Mouse (Mus musculus) heart, embryonic 11.5 days (tissue): ENCODE measurements around the gene Ankrd24. TPM values are rescaled to one million over a fixed set of nuclear protein-coding genes. Genes with fewer than 3 reads are reported as not detected.

Experiments
- ATAC-seq: fragments of 200-750 bp; cut with Nextera tagmentation; replicated peaks from 2 replicates; pipeline ENCODE4 v1.8.0; 2017; ENCODE audit warnings: moderate library complexity; ENCODE audit not compliant: insufficient number of reproducible peaks, low FRiP score, low TSS enrichment
- H3K27ac ChIP-seq: fragments of 300-500 bp; sonication (generic); 2 replicates; pipeline ENCODE4 v1.5.1; 2014; ENCODE audit warnings: mild to moderate bottlenecking, low read depth, low read length
- H3K27me3 ChIP-seq: fragments of 300-500 bp; sonication (generic); 2 replicates; pipeline ENCODE4 v1.6.1; 2014; ENCODE audit warnings: mild to moderate bottlenecking, low read length, mixed read lengths; ENCODE audit not compliant: control insufficient read depth, insufficient read depth
- H3K36me3 ChIP-seq: fragments of 300-500 bp; sonication (generic); 2 replicates; pipeline ENCODE4 v1.6.1; 2014; ENCODE audit warnings: mild to moderate bottlenecking, low read length, moderate library complexity, mixed read lengths; ENCODE audit not compliant: control insufficient read depth, insufficient read depth
- H3K4me1 ChIP-seq: fragments of 300-500 bp; sonication (generic); 2 replicates; pipeline ENCODE4 v1.6.1; 2014; ENCODE audit warnings: low read length; ENCODE audit not compliant: control insufficient read depth, insufficient read depth
- H3K4me2 ChIP-seq: fragments of 300-500 bp; sonication (generic); 2 replicates; pipeline ENCODE4 v1.6.1; 2014; ENCODE audit warnings: mild to moderate bottlenecking, moderate library complexity
- H3K4me3 ChIP-seq: fragments of 300-500 bp; sonication (generic); 2 replicates; pipeline ENCODE4 v1.5.1; 2014; ENCODE audit warnings: low read depth, low read length
- H3K9ac ChIP-seq: fragments of 300-500 bp; sonication (generic); 2 replicates; pipeline ENCODE4 v1.6.1; 2014; ENCODE audit warnings: mild to moderate bottlenecking, low read depth, low read length, moderate library complexity
- H3K9me3 ChIP-seq: fragments of 300-500 bp; sonication (generic); replicated peaks from 2 replicates; pipeline ENCODE4 v1.6.1; 2016; ENCODE audit warnings: low read length; ENCODE audit not compliant: control insufficient read depth
- WGBS: fragments of 180-500 bp; shearing (Covaris S2); extraction: QIAGEN DNeasy Blood & Tissue Kit; methylation state at CpG from one replicate; pipeline ENCODE4 v1.1.7; 2014; ENCODE audit not compliant: insufficient replicate concordance; 5-methylcytosine and 5-hydroxymethylcytosine counted together
- polyA plus RNA-seq: library from polyadenylated mRNA; unstranded; fragments of >200 nt; fragmentation: Nextera tagmentation; extraction: Ambion mirVana; gene quantifications from 2 replicates; pipeline ENCODE4 v1.2.1, GENCODE M21; 2014

The Ankrd24 gene
- polyA plus RNA-seq, 1 experiment from 2014 or later: 7.2 TPM

- no peak for ATAC-seq
- H3K9me3 ChIP-seq: no peaks in the 10 kb centered on the region
- peaks cover 34% of the 10 kb centered on the region for H3K4me1 ChIP-seq
- H3K27ac ChIP-seq: no peak overlapping the region
- no peaks in the 10 kb centered on the region for H3K27me3 ChIP-seq
- H3K36me3 ChIP-seq: no peaks in the 10 kb centered on the region
- peak overlapping the region; percentile 63 for H3K4me2 ChIP-seq
- H3K9ac ChIP-seq: peak overlapping the region; percentile 44; the same call in 1 of the 2 replicates
- H3K4me3 ChIP-seq: peak overlapping the region; percentile 25
- 25% methylated on average over 7 of the region's 7 CpGs for WGBS
Observed at GRCm38 (mm10) chr10:81601396-81601905, 26.9 kb upstream of the Ankrd24 start.

DNA sequence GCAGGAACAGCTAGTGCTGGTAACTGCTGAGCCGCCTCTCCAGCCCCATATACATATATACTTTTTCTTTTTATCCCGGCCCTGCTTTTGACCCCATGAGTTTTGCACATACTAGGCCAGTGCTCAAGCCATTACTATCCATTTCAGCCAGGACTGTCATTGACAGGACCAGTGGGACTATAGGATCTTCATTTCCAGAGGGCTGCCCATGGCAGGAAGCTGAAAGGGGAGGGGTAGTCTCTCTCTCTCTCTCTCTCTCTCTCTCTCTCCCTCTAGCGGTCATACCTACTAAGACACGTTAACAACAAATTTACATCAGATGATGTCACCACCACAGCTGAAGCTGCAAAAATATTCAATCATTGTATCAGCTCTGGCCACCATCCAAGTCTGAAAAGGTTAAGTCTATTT lies 25.6 kb upstream of the Ankrd24 start:
- H3K4me2 ChIP-seq: no peak overlapping the region
- no peak overlapping the region for H3K4me3 ChIP-seq
- no peak for ATAC-seq
- H3K9ac ChIP-seq: no peak overlapping the region
- H3K9me3 ChIP-seq: no peaks in the 10 kb centered on the region
- no peaks in the 10 kb centered on the region for H3K36me3 ChIP-seq
- WGBS: 18% methylated on average over 4 of the region's 4 CpGs
- H3K4me1 ChIP-seq: peaks cover 21% of the 10 kb centered on the region
- H3K27me3 ChIP-seq: no peaks in the 10 kb centered on the region
- H3K27ac ChIP-seq: no peak overlapping the region

- Histone ChIP-seq H3K27me3 (no peaks in the 10 kb centered on the region), H3K9ac (peak overlapping the region; percentile 56; the same call in 1 of the 2 replicates), H3K4me2 (peak overlapping the region; percentile 64), H3K36me3 (no peaks in the 10 kb centered on the region), H3K27ac (no peak overlapping the region), H3K9me3 (no peaks in the 10 kb centered on the region), H3K4me1 (peaks cover 20% of the 10 kb centered on the region), H3K4me3 (no peak overlapping the region)
- WGBS: 73% methylated on average over 12 of the region's 12 CpGs
- no peak for ATAC-seq
Observed at GRCm38 (mm10) chr10:81604019-81604967, 24.0 kb upstream of the Ankrd24 start.

DNA sequence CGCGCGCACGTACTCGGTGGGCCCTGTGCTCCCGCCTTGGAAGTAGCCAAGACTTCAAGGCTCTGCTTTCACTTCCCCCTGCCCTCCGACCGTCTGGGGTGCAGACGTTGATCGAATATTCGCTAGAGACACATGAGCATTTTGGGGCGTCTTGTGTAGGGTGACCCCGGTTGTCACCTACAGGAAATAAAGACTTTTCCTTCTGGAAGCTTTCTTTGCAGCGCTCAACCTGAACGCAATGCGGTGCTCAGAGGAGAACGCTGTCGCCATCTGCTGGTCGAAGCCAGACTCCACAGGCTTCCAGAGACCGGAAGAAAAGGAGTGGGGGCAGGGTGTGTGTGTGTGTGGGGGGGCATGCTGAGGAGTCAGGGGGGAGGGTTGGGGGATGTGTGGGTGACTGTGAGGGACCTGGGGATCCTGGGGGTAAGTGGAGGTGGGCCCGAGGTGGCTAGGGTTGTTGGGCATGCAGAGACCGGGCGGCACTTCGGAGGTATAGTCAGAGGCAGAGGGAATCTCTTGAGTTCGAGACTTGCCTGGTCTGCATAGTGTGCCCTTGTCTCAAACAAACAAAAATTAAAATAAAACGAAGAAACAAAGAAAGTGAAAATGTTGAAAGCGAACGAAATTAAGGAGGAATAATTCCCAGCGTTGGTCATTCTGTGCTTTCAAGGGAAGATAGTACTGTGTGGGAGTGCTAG lies 23.2 kb upstream of the Ankrd24 start:
- peak overlapping the region; percentile 70 for H3K27ac ChIP-seq
- H3K36me3 ChIP-seq: no peaks in the 10 kb centered on the region
- 18% methylated on average over 29 of the region's 29 CpGs for WGBS
- H3K9me3 ChIP-seq: no peaks in the 10 kb centered on the region
- peak overlapping the region; percentile 44 for H3K4me3 ChIP-seq
- peaks cover 15% of the 10 kb centered on the region for H3K4me1 ChIP-seq
- H3K4me2 ChIP-seq: peak overlapping the region; percentile 64
- H3K27me3 ChIP-seq: no peaks in the 10 kb centered on the region
- ATAC-seq: 0 out of 2 replicates have a peak, but pooled peaks have one; percentile 17
- H3K9ac ChIP-seq: peak overlapping the region; percentile 63

- 4% methylated on average over 14 of the region's 14 CpGs for WGBS
- peaks cover 14% of the 10 kb centered on the region for H3K4me1 ChIP-seq
- peak overlapping the region; percentile 63 for H3K9ac ChIP-seq
- ATAC-seq: no peak
- no peaks in the 10 kb centered on the region for H3K9me3 ChIP-seq
- peak overlapping the region; percentile 70 for H3K27ac ChIP-seq
- peak overlapping the region; percentile 64 for H3K4me2 ChIP-seq
- peak overlapping the region; percentile 44 for H3K4me3 ChIP-seq
- no peaks in the 10 kb centered on the region for H3K27me3 ChIP-seq
- H3K36me3 ChIP-seq: no peaks in the 10 kb centered on the region
Observed at GRCm38 (mm10) chr10:81605666-81605973, 22.7 kb upstream of the Ankrd24 start.

DNA sequence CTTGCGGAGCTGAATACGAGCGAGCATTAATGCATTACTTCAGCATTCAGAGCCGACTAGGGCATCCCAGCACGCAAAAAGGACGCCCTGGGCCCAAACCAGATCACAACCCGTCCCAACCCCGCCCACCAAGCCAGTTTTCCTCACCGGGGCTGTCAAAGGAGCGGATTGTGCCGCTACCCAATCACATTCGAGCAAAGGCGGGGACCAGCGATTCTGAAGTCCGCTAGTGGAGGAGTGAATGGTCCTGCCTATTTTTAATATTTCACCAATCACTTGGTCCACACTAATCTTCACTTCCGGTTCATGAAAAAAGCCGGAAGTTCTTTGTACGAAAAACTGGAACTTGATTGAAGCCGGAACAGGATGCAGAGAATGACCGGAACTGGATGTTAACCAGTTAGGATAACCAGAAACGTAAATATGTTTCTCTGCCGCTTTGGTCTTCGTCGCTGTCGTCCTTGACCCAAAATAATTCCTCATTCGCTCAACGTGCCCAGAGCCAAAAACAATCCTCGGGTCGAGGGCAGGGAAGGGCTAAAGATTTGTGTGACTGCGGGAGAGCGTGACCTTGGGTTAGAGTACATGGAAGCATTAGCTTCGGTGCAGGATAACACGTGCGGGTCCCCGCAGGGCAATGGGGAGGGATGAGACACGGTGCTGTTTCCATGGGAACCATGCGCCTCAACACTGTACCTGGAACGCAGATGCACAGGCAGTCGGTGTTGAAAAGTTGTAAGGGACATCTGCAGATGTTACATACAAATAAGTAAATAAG lies 22.2 kb upstream of the Ankrd24 start, which contains the start of gene BC025920:
BC025920 (plus strand) TSS at position 297 of the 778 bp plus-strand sequence.
- H3K27ac ChIP-seq: peak within 1 kb of the TSS; percentile 90
- WGBS: 1% methylated on average over 39 of the region's 39 CpGs
- H3K4me3 ChIP-seq: peak within 1 kb of the TSS; percentile 48
- peaks cover 13% of the 10 kb centered on the region for H3K4me1 ChIP-seq
- no peaks in the 10 kb centered on the region for H3K27me3 ChIP-seq
- no peaks in the 10 kb centered on the region; the same call in 1 of the 2 replicates for H3K9me3 ChIP-seq
- no peaks in the 10 kb centered on the region for H3K36me3 ChIP-seq
- H3K9ac ChIP-seq: peak within 1 kb of the TSS; percentile 66
- H3K4me2 ChIP-seq: peak within 1 kb of the TSS; percentile 66
- ATAC-seq: peak; percentile 82

- Histone ChIP-seq H3K4me1 (peaks cover 3% of the 10 kb centered on the region; the same call in 1 of the 2 replicates), H3K4me3 (no peak overlapping the region), H3K27ac (no peak overlapping the region), H3K9ac (no peak overlapping the region), H3K4me2 (no peak overlapping the region), H3K9me3 (no peaks in the 10 kb centered on the region; the same call in 1 of the 2 replicates), H3K36me3 (no peaks in the 10 kb centered on the region), H3K27me3 (no peaks in the 10 kb centered on the region)
- no peak for ATAC-seq
- whole genome bisulfite sequencing: 74% methylated on average over 1 of the region's 1 CpGs
Observed at GRCm38 (mm10) chr10:81608308-81608707, 20.0 kb upstream of the Ankrd24 start.

DNA sequence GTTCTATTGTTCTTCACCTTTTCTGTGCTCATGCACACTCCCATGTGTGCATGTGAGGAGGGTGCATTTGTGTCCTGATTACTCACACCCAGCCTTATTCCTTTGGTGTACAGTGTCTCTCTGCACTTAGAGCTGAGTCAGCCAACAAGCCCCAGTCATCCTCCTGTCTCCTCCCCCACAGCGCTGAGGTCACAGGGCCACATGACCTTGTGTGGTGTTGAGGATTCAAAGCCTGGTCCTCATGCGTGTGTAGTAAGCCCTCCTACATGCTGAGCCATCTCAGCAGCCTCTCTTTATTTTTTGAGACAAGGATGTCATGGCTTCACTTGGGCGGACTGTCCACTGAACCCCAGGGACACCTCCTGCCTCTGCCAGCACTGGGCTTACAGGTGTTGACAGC lies 15.6 kb upstream of the Ankrd24 start:
- Histone ChIP-seq H3K4me3 (no peak overlapping the region), H3K9me3 (no peaks in the 10 kb centered on the region; the same call in 1 of the 2 replicates), H3K9ac (no peak overlapping the region), H3K27me3 (no peaks in the 10 kb centered on the region), H3K27ac (no peak overlapping the region), H3K4me2 (no peak overlapping the region), H3K4me1 (no peaks in the 10 kb centered on the region), H3K36me3 (no peaks in the 10 kb centered on the region)
- ATAC-seq: no peak
- 58% methylated on average over 3 of the region's 3 CpGs for WGBS
